Mouse (Mus musculus) lung, postnatal 0 days (tissue): ENCODE data around the gene Il1rapl1. TPM values are rescaled to one million over a fixed set of nuclear protein-coding genes. Genes with fewer than 3 reads are reported as not detected.

Experiments
- ATAC-seq: fragments of 200-750 bp; cut with Nextera tagmentation; 2 replicates; pipeline ENCODE4 v1.8.0; 2017; ENCODE audit warnings: moderate library complexity
- DNase-seq: peaks from one replicate; pipeline ENCODE4 v3.0.0-alpha.2; 2016; ENCODE audit warnings: low spot score
- H3K27ac ChIP-seq: fragments of 300-500 bp; sonication (generic); 2 replicates; pipeline ENCODE4 v1.5.1; 2014; ENCODE audit warnings: antibody characterized with exemption, mild to moderate bottlenecking, low read length, mixed read lengths
- H3K27me3 ChIP-seq: fragments of 300-500 bp; sonication (generic); replicated peaks from 2 replicates; pipeline ENCODE4 v1.6.1; 2014; ENCODE audit warnings: low read length, mixed read lengths; ENCODE audit not compliant: insufficient read depth
- H3K36me3 ChIP-seq: fragments of 300-500 bp; sonication (generic); 2 replicates; pipeline ENCODE4 v1.6.1; 2014; ENCODE audit warnings: low read length, mixed read lengths; ENCODE audit not compliant: insufficient read depth
- H3K4me1 ChIP-seq: fragments of 300-500 bp; sonication (generic); 2 replicates; pipeline ENCODE4 v1.6.1; 2014; ENCODE audit warnings: antibody characterized with exemption, low read depth, low read length, mixed read lengths; ENCODE audit not compliant: insufficient read depth
- H3K4me2 ChIP-seq: fragments of 300-500 bp; sonication (generic); replicated peaks from 2 replicates; pipeline ENCODE4 v1.6.1; 2014; ENCODE audit warnings: low read depth, mild to moderate bottlenecking, low read length, moderate library complexity, mixed read lengths
- H3K4me3 ChIP-seq: fragments of 300-500 bp; sonication (generic); 2 replicates; pipeline ENCODE4 v1.5.1; 2014; ENCODE audit warnings: low read depth, low read length
- H3K9ac ChIP-seq: fragments of 300-500 bp; sonication (generic); replicated peaks from 2 replicates; pipeline ENCODE4 v1.6.1; 2014; ENCODE audit warnings: low read depth, mild to moderate bottlenecking
- H3K9me3 ChIP-seq: fragments of 300-500 bp; sonication (generic); 2 replicates; pipeline ENCODE4 v1.6.1; 2016; ENCODE audit warnings: low read length, mixed read lengths
- CTCF ChIP-seq: IDR thresholded peaks from 2 replicates; pipeline ENCODE4 v1.5.1; 2016; ENCODE audit warnings: antibody characterized with exemption, mild to moderate bottlenecking
- EP300 ChIP-seq: IDR thresholded peaks from 2 replicates; pipeline ENCODE4 v1.6.1; 2016; ENCODE audit warnings: antibody characterized with exemption, mild to moderate bottlenecking, control low read depth
- WGBS: fragments of 180-500 bp; shearing (Covaris S2); extraction: QIAGEN DNeasy Blood & Tissue Kit; methylation state at CpG from one replicate; pipeline ENCODE4 v1.1.7; 2014; 5-methylcytosine and 5-hydroxymethylcytosine counted together
- polyA plus RNA-seq: library from polyadenylated mRNA; unstranded; fragments of >200 nt; fragmentation: Nextera tagmentation; extraction: Ambion mirVana; gene quantifications from 2 replicates; pipeline ENCODE4 v1.2.1, GENCODE M21; 2015

The Il1rapl1 gene
- polyA plus RNA-seq, 1 experiment from 2014 or later: not detected

DNA sequence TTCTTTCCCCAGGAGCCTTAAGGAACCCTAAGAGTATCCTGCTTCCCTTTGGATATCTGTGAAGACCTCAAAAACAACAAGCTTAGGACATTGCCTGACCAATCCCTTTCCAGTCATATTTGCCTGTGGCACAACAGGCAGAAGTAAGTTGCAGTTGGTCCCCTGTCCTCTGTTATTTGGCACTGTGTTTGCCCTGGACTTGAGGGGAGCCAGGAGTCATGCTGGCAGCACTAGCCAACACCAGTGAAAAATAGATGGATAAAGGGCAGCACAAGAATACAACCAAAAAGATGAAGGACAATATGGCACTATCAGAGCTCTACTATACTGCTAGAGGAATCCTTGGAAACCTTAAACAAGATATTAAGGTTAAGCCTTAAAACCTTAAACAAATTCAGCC lies 322.4 kb downstream of the Il1rapl1 start:
- no peak for ATAC-seq
- no peaks in the 10 kb centered on the region for H3K4me1 ChIP-seq

DNA sequence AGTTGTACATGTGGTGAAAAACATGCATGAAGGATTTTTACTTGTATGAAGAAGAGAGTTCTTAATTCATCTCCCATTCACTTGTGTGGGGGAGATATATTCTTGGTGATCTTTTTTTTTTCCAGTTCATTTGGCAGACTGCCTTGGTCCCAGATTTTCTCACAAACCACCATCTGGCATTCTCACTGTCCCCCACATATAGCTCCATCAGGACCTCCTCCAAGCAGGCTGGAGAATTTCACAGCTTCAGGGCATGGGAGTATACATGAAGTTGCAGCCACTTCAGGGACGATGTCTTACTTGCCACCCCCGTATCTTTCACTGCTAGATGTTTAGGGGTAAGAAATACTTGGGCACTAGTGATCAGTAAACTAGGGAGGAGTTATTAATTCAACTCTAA lies 404.9 kb downstream of the Il1rapl1 start:
- Histone ChIP-seq H3K27ac (no peak overlapping the region), H3K4me1 (no peaks in the 10 kb centered on the region), H3K4me3 (no peak overlapping the region), H3K4me2 (no peak overlapping the region), H3K27me3 (no peaks in the 10 kb centered on the region), H3K9me3 (no peaks in the 10 kb centered on the region), H3K36me3 (no peaks in the 10 kb centered on the region), H3K9ac (no peak overlapping the region)
- ATAC-seq (no peak), DNase-seq (no peak)
- WGBS: 56% methylated on average over 2 of the region's 2 CpGs
- no peak for TF ChIP-seq CTCF
- TF ChIP-seq EP300: no peak

More for the DNA sequence above, 322.4 kb downstream of the Il1rapl1 start:
- no peak overlapping the region for H3K27ac ChIP-seq
- H3K9ac ChIP-seq: no peak overlapping the region
- no peaks in the 10 kb centered on the region for H3K36me3 ChIP-seq
- H3K27me3 ChIP-seq: no peaks in the 10 kb centered on the region
- no peaks in the 10 kb centered on the region for H3K9me3 ChIP-seq
- no peak overlapping the region for H3K4me3 ChIP-seq
- no peak for DNase-seq
- no peak for TF ChIP-seq CTCF
- TF ChIP-seq EP300: no peak
- H3K4me2 ChIP-seq: no peak overlapping the region

DNA sequence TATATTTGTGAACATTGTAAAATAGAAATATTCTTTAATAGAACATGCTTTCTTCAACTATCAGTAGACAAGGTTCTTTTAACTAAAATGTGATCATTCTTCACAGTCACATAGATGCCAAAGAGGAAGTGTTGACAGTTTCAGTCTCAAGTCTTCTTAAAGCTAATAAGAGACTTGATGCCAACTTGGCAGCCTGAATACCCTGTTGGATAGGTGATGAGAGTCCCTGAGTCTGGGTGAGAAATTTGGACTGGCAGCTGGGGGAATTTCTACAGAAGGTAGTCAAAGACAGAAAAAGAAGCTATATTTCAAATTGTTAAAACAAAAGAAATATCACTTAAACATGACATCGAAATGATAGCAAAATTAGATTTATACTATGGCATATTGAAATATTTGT lies 451.6 kb downstream of the Il1rapl1 start:
- WGBS: 74% methylated on average over 1 of the region's 1 CpGs
- DNase-seq (no peak), ATAC-seq (no peak)
- H3K27me3 ChIP-seq: no peaks in the 10 kb centered on the region
- H3K4me3 ChIP-seq: no peak overlapping the region
- no peaks in the 10 kb centered on the region for H3K4me1 ChIP-seq
- no peak overlapping the region for H3K9ac ChIP-seq
- H3K9me3 ChIP-seq: no peaks in the 10 kb centered on the region
- H3K4me2 ChIP-seq: no peak overlapping the region
- TF ChIP-seq CTCF (no peak), EP300 (no peak)
- no peak overlapping the region for H3K27ac ChIP-seq
- no peaks in the 10 kb centered on the region for H3K36me3 ChIP-seq

DNA sequence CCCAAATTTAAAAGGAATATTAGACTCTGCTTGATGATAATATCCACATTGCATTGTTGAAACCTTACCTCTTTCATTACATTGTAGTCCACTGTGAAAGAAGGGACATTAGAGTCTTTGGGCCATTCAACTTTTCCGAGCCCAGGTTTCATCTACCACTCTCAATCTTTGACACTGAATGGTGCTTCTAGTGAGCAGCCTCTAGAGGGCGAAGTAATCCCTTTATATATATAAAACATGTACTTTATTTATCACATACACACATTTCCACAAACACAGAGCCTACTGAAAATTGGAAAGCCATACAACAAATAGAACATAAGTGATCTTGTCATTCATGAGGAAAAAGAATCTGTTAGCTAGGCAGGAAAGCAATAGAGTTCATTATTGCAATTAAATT lies 459.8 kb downstream of the Il1rapl1 start:
- DNase-seq: peak; percentile 6
- Histone ChIP-seq H3K9ac (no peak overlapping the region), H3K27ac (no peak overlapping the region), H3K9me3 (no peaks in the 10 kb centered on the region), H3K4me2 (no peak overlapping the region), H3K4me3 (no peak overlapping the region), H3K4me1 (no peaks in the 10 kb centered on the region), H3K27me3 (no peaks in the 10 kb centered on the region), H3K36me3 (no peaks in the 10 kb centered on the region)
- no peak for ATAC-seq
- no peak for TF ChIP-seq CTCF
- TF ChIP-seq EP300: no peak
- WGBS: 25% methylated on average over 2 of the region's 2 CpGs

DNA sequence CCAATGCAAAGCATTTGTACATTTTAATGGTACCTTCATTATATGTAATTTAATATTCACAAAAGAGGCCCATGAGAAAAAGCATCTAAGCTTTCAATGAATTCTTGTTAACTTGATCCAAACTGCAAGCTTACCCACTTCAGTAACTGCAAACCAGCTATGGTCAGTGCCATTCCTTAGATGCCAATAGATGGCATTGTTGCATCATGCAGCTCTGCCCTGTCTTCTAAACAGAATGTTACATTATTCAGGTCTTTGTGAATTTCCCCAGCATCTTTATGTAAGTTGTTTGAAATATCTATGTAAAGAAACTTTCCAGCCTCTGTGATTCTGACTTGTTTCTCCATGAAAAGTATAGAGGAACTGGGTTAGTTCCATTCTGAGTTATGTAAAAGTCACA lies 514.5 kb downstream of the Il1rapl1 start:
- no peaks in the 10 kb centered on the region for H3K9me3 ChIP-seq
- H3K4me1 ChIP-seq: no peaks in the 10 kb centered on the region
- H3K27ac ChIP-seq: no peak overlapping the region
- no peak for ATAC-seq
- no peaks in the 10 kb centered on the region for H3K27me3 ChIP-seq
- H3K36me3 ChIP-seq: no peaks in the 10 kb centered on the region
- H3K4me3 ChIP-seq: no peak overlapping the region
- TF ChIP-seq EP300 (no peak), CTCF (no peak)
- H3K4me2 ChIP-seq: no peak overlapping the region
- DNase-seq: no peak
- H3K9ac ChIP-seq: no peak overlapping the region

DNA sequence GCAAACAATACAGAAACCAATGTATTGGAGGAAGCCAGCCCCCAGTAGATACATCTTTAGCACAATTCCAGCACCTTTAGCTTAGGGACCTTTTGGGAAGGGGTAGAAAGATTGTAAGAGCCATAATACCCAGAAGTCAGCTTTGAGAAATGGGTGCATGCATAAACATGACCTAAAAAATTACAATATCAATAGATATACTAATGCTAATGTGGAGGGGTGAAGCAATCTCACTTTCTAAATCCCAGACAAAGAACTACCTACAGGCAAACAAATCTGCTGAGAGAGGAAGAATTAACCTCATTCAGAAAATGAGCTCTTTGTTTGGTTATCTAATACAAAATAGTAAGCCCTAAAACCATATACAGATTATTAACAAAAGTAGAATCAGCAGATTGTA lies 607.4 kb downstream of the Il1rapl1 start:
- H3K4me3 ChIP-seq: no peak overlapping the region
- H3K36me3 ChIP-seq: no peaks in the 10 kb centered on the region
- no peaks in the 10 kb centered on the region for H3K9me3 ChIP-seq
- DNase-seq (no peak), ATAC-seq (no peak)
- no peaks in the 10 kb centered on the region for H3K27me3 ChIP-seq
- no peak overlapping the region for H3K4me2 ChIP-seq
- H3K27ac ChIP-seq: no peak overlapping the region
- no peak for TF ChIP-seq CTCF
- no peak for TF ChIP-seq EP300
- no peak overlapping the region for H3K9ac ChIP-seq
- H3K4me1 ChIP-seq: no peaks in the 10 kb centered on the region

DNA sequence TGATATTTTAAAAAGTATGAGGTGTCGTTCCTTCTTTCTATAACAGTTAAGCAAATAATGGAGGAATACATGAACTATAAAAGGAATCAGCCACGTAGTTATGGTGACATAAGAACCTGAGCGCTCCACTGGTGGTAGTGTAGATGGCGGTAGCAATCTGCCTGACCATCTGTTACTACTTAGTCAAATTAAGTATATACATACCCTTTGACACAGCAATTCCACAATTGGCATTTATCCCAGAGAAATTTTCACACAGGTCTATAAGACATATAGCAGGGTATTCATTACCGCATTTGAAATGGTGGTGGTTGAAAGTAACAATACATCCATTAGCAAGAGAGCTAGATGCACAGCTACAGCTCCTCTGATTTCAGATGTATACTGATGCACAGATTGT lies 612.8 kb downstream of the Il1rapl1 start:
- TF ChIP-seq EP300: no peak
- TF ChIP-seq CTCF: no peak
- no peaks in the 10 kb centered on the region for H3K36me3 ChIP-seq
- no peak for DNase-seq
- no peak overlapping the region for H3K4me2 ChIP-seq
- H3K4me1 ChIP-seq: no peaks in the 10 kb centered on the region
- no peak for ATAC-seq
- H3K9me3 ChIP-seq: no peaks in the 10 kb centered on the region
- H3K27ac ChIP-seq: no peak overlapping the region
- no peak overlapping the region for H3K9ac ChIP-seq
- H3K4me3 ChIP-seq: no peak overlapping the region
- no peaks in the 10 kb centered on the region for H3K27me3 ChIP-seq
- 65% methylated on average over 5 of the region's 5 CpGs for WGBS
